Comparison of ENCODE assay signal across 20 mouse cellular contexts in the genomic region with DNA sequence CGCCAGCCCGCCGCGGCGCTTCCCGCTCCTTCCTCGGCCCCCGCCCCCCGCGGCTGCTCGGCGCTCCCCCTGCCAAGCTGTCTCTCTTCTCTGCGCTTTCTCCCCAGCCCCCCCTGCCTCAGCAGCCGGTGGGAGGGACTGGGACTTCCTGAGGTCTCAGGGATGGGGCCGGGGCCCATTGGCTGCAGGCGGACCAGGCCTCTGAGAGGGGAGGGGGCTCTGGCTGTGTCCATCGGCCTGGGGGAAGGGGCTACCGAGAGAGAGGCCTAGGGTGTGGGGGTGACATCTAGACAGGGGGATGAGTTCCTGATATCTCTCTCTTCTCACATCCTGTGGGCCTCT. TPM values are rescaled to one million over a fixed set of nuclear protein-coding genes. Genes with fewer than 3 reads are reported as not detected.
A peak's percentile ranks its signal among the peaks of the same experiment; 100 is the strongest.
DNase-seq lines count a peak whose midpoint lies in the region; ATAC-seq lines count a peak whose summit lies in the region.
"Not testable (repeated sequence)": the region's sequence is repeated elsewhere in the genome, so short reads cannot be mapped to it uniquely, and the experiment has no call there.
"Had no signal": no experiment of that assay in that cellular context is flagged by ENCODE, and none has a peak within 500 bp of the region (broad histone marks: within the 10 kb centered on the region; RNA-seq: fewer than 3 reads in every experiment).

No protein-coding gene starts in this region.

- H3K9me3 ChIP-seq in embryonic facial prominence, embryonic 11.5 days (replicated peaks; ENCODE audit: control insufficient read depth, low read length); forebrain, embryonic 14.5 days (replicated peaks; ENCODE audit: control insufficient read depth, low read length); hindbrain, embryonic 11.5 days (ENCODE audit: control insufficient read depth, low read length); hindbrain, embryonic 16.5 days (ENCODE audit: control insufficient read depth, low read length); kidney, embryonic 14.5 days (ENCODE audit: control insufficient read depth, low read length); lung, embryonic 16.5 days (ENCODE audit: control insufficient read depth, low read length); midbrain, embryonic 14.5 days (ENCODE audit: control insufficient read depth, low read length); neural tube, embryonic 13.5 days: not testable (repeated sequence)

- not testable (repeated sequence) for H3K9ac ChIP-seq in embryonic facial prominence, embryonic 11.5 days (replicated peaks; ENCODE audit: low read length); forebrain, embryonic 14.5 days (ENCODE audit: low read length); hindbrain, embryonic 11.5 days (ENCODE audit: low read depth, low read length); hindbrain, embryonic 16.5 days (ENCODE audit: low read depth, low read length); kidney, embryonic 14.5 days (ENCODE audit: low read depth, low read length); lung, embryonic 16.5 days (ENCODE audit: low read length); midbrain, embryonic 14.5 days (replicated peaks; ENCODE audit: low read length); neural tube, embryonic 13.5 days

- H3K4me3 ChIP-seq in embryonic facial prominence, embryonic 11.5 days (ENCODE audit: low read depth, low read length); forebrain, embryonic 14.5 days (ENCODE audit: low read depth, low read length); hindbrain, embryonic 11.5 days (ENCODE audit: low read depth, low read length); hindbrain, embryonic 16.5 days (ENCODE audit: low read length); kidney, embryonic 14.5 days (ENCODE audit: low read length); lung, embryonic 16.5 days (ENCODE audit: low read length); midbrain, embryonic 14.5 days (replicated peaks; ENCODE audit: low read depth, low read length); neural tube, embryonic 13.5 days: not testable (repeated sequence)

- not testable (repeated sequence) for H3K27ac ChIP-seq in embryonic facial prominence, embryonic 11.5 days (replicated peaks; ENCODE audit: low read depth, low read length); forebrain, embryonic 14.5 days (ENCODE audit: low read depth, low read length); hindbrain, embryonic 11.5 days (ENCODE audit: low read depth, low read length); hindbrain, embryonic 16.5 days (ENCODE audit: low read depth, low read length); kidney, embryonic 14.5 days (ENCODE audit: low read depth, low read length); lung, embryonic 16.5 days (ENCODE audit: low read length); midbrain, embryonic 14.5 days (replicated peaks; ENCODE audit: low read depth, low read length); neural tube, embryonic 13.5 days (replicated peaks)

- H3K4me1 ChIP-seq in embryonic facial prominence, embryonic 11.5 days (ENCODE audit: control insufficient read depth, insufficient read depth, low read length); forebrain, embryonic 14.5 days (ENCODE audit: control insufficient read depth, insufficient read depth, low read length); hindbrain, embryonic 11.5 days (replicated peaks; ENCODE audit: control insufficient read depth, insufficient read depth, low read length); hindbrain, embryonic 16.5 days (ENCODE audit: control insufficient read depth, insufficient read depth, low read depth, low read length); kidney, embryonic 14.5 days (ENCODE audit: control insufficient read depth, insufficient read depth, low read length); lung, embryonic 16.5 days (replicated peaks; ENCODE audit: control insufficient read depth, insufficient read depth, low read length); midbrain, embryonic 14.5 days (ENCODE audit: control insufficient read depth, insufficient read depth, low read length); neural tube, embryonic 13.5 days (replicated peaks): not testable (repeated sequence)

- not testable (repeated sequence) for H3K4me2 ChIP-seq in embryonic facial prominence, embryonic 11.5 days (ENCODE audit: low read depth, low read length); forebrain, embryonic 14.5 days (ENCODE audit: low read length); hindbrain, embryonic 11.5 days (replicated peaks; ENCODE audit: low read depth, low read length); hindbrain, embryonic 16.5 days (ENCODE audit: low read length); kidney, embryonic 14.5 days (replicated peaks; ENCODE audit: low read depth, low read length); lung, embryonic 16.5 days (ENCODE audit: low read depth, low read length); midbrain, embryonic 14.5 days (ENCODE audit: low read length); neural tube, embryonic 13.5 days

- not testable (repeated sequence) for H3K27me3 ChIP-seq in embryonic facial prominence, embryonic 11.5 days (ENCODE audit: control insufficient read depth, insufficient read depth, low read length); forebrain, embryonic 14.5 days (replicated peaks; ENCODE audit: control insufficient read depth, insufficient read depth, low read length); hindbrain, embryonic 11.5 days (ENCODE audit: control insufficient read depth, insufficient read depth, low read length); hindbrain, embryonic 16.5 days (replicated peaks; ENCODE audit: control insufficient read depth, insufficient read depth, low read length); kidney, embryonic 14.5 days (ENCODE audit: control insufficient read depth, insufficient read depth, low read length); lung, embryonic 16.5 days (ENCODE audit: control insufficient read depth, insufficient read depth, low read depth, low read length); midbrain, embryonic 14.5 days (ENCODE audit: control insufficient read depth, insufficient read depth, low read length); neural tube, embryonic 13.5 days

- H3K36me3 ChIP-seq in embryonic facial prominence, embryonic 11.5 days (replicated peaks; ENCODE audit: control insufficient read depth, insufficient read depth, low read depth, low read length); forebrain, embryonic 14.5 days (ENCODE audit: control insufficient read depth, insufficient read depth, low read length); hindbrain, embryonic 11.5 days (ENCODE audit: control insufficient read depth, insufficient read depth, low read length); hindbrain, embryonic 16.5 days (ENCODE audit: control insufficient read depth, insufficient read depth, low read length); kidney, embryonic 14.5 days (ENCODE audit: control insufficient read depth, insufficient read depth, low read length); lung, embryonic 16.5 days (ENCODE audit: control insufficient read depth, insufficient read depth, low read length); midbrain, embryonic 14.5 days (ENCODE audit: control insufficient read depth, insufficient read depth, low read length); neural tube, embryonic 13.5 days: not testable (repeated sequence)

- WGBS in embryonic facial prominence, embryonic 11.5 days = no CpG with 5 or more reads among the region's 18 CpGs
- WGBS in forebrain, embryonic 14.5 days = no CpG with 5 or more reads among the region's 18 CpGs
- no CpG with 5 or more reads among the region's 18 CpGs for WGBS in hindbrain, embryonic 11.5 days
- no CpG with 5 or more reads among the region's 18 CpGs for WGBS in hindbrain, embryonic 16.5 days
- WGBS in kidney, embryonic 14.5 days = no CpG with 5 or more reads among the region's 18 CpGs
- WGBS in lung, embryonic 16.5 days = no CpG with 5 or more reads among the region's 18 CpGs
- no CpG with 5 or more reads among the region's 18 CpGs for WGBS in midbrain, embryonic 14.5 days
- WGBS in neural tube, embryonic 13.5 days = no CpG with 5 or more reads among the region's 18 CpGs

- ATAC-seq in embryonic facial prominence, embryonic 11.5 days (replicated peaks; ENCODE audit: insufficient number of reproducible peaks, low FRiP score, low TSS enrichment, low read depth) = peak; percentile 59; the same call in 1 of the 2 replicates
- peak; percentile 82 for ATAC-seq in forebrain, embryonic 14.5 days
- ATAC-seq in hindbrain, embryonic 11.5 days (ENCODE audit: low FRiP score) = peak; percentile 75
- peak; percentile 79 for ATAC-seq in hindbrain, embryonic 16.5 days
- ATAC-seq in kidney, embryonic 14.5 days (ENCODE audit: low FRiP score, low TSS enrichment) = peak; percentile 91
- peak; percentile 71 for ATAC-seq in lung, embryonic 16.5 days (ENCODE audit: low read depth)
- peak; percentile 57; the same call in 1 of the 2 replicates for ATAC-seq in midbrain, embryonic 14.5 days (ENCODE audit: low FRiP score, low TSS enrichment)
- peak; percentile 81 for ATAC-seq in neural tube, embryonic 13.5 days (ENCODE audit: low read depth)

- not testable (repeated sequence) for DNase-seq in embryonic facial prominence, embryonic 11.5 days (ENCODE audit: low spot score); forebrain, embryonic 14.5 days (ENCODE audit: low spot score); hindbrain, embryonic 11.5 days (ENCODE audit: low spot score); midbrain, embryonic 14.5 days

RNA-seq across cellular contexts. Expression of gene Il11ra2, which starts 20.5 kb away (rescaled TPM):
- polyA plus RNA-seq in embryonic facial prominence, embryonic 11.5 days (2014; fragmentation: Nextera tagmentation; extraction: Ambion mirVana) = not detected in 2 replicates
- polyA plus RNA-seq in forebrain, embryonic 14.5 days (2014; fragmentation: Nextera tagmentation; extraction: Ambion mirVana) = not detected in 2 replicates
- polyA plus RNA-seq in hindbrain, embryonic 11.5 days (2014; fragmentation: Nextera tagmentation; extraction: Ambion mirVana) = not detected in 2 replicates
- not detected in 2 replicates for polyA plus RNA-seq in hindbrain, embryonic 16.5 days (2015; fragmentation: Nextera tagmentation; extraction: Ambion mirVana)
- not detected in 2 replicates for polyA plus RNA-seq in kidney, embryonic 14.5 days (2014; fragmentation: Nextera tagmentation; extraction: Ambion mirVana)
- polyA plus RNA-seq in lung, embryonic 16.5 days (2015; fragmentation: Nextera tagmentation; extraction: Ambion mirVana) = not detected in 2 replicates
- polyA plus RNA-seq in midbrain, embryonic 14.5 days (2014; fragmentation: Nextera tagmentation; extraction: Ambion mirVana) = not detected in 2 replicates
- polyA plus RNA-seq in neural tube, embryonic 13.5 days (2015; fragmentation: Nextera tagmentation; extraction: Ambion mirVana) = not detected in 2 replicates
- polyA plus RNA-seq: activated CD4-positive, CD25-positive, alpha-beta regulatory T cell, adult 4 months; C2C12; embryonic facial prominence, embryonic 15.5 days; heart, embryonic 15.5 days; large intestine, adult 2 months; liver, embryonic 12.5 days; liver, postnatal 0 days; midbrain, embryonic 10.5 days; stomach, embryonic 16.5 days had no signal

RNA-seq across cellular contexts. Expression of gene Ccl27b, which starts 27.1 kb away (rescaled TPM):
- polyA plus RNA-seq in embryonic facial prominence, embryonic 11.5 days (2014; fragmentation: Nextera tagmentation; extraction: Ambion mirVana) = not detected in 2 replicates
- not detected in 2 replicates for polyA plus RNA-seq in forebrain, embryonic 14.5 days (2014; fragmentation: Nextera tagmentation; extraction: Ambion mirVana)
- polyA plus RNA-seq in hindbrain, embryonic 11.5 days (2014; fragmentation: Nextera tagmentation; extraction: Ambion mirVana) = not detected in 2 replicates
- not detected in 2 replicates for polyA plus RNA-seq in hindbrain, embryonic 16.5 days (2015; fragmentation: Nextera tagmentation; extraction: Ambion mirVana)
- not detected in 2 replicates for polyA plus RNA-seq in kidney, embryonic 14.5 days (2014; fragmentation: Nextera tagmentation; extraction: Ambion mirVana)
- not detected in 2 replicates for polyA plus RNA-seq in lung, embryonic 16.5 days (2015; fragmentation: Nextera tagmentation; extraction: Ambion mirVana)
- polyA plus RNA-seq in midbrain, embryonic 14.5 days (2014; fragmentation: Nextera tagmentation; extraction: Ambion mirVana) = not detected in 2 replicates
- not detected in 2 replicates for polyA plus RNA-seq in neural tube, embryonic 13.5 days (2015; fragmentation: Nextera tagmentation; extraction: Ambion mirVana)
- polyA plus RNA-seq: activated CD4-positive, CD25-positive, alpha-beta regulatory T cell, adult 4 months; adrenal gland, adult 2 months; brain, embryonic 14.5 days; C2C12; embryonic facial prominence, embryonic 15.5 days; heart, embryonic 15.5 days; large intestine, adult 2 months; liver, embryonic 12.5 days; liver, postnatal 0 days; midbrain, embryonic 10.5 days; stomach, embryonic 16.5 days; urinary bladder, adult 2 months had no signal

RNA-seq across cellular contexts. Expression of gene Gm2564, which starts 52.6 kb away (rescaled TPM):
- not detected in 2 replicates for polyA plus RNA-seq in embryonic facial prominence, embryonic 11.5 days (2014; fragmentation: Nextera tagmentation; extraction: Ambion mirVana)
- polyA plus RNA-seq in forebrain, embryonic 14.5 days (2014; fragmentation: Nextera tagmentation; extraction: Ambion mirVana) = not detected in 2 replicates
- not detected in 2 replicates for polyA plus RNA-seq in hindbrain, embryonic 11.5 days (2014; fragmentation: Nextera tagmentation; extraction: Ambion mirVana)
- polyA plus RNA-seq in hindbrain, embryonic 16.5 days (2015; fragmentation: Nextera tagmentation; extraction: Ambion mirVana) = 0.39 TPM in 1 of 2 replicates, not detected in the other
- polyA plus RNA-seq in kidney, embryonic 14.5 days (2014; fragmentation: Nextera tagmentation; extraction: Ambion mirVana) = not detected in 2 replicates
- polyA plus RNA-seq in lung, embryonic 16.5 days (2015; fragmentation: Nextera tagmentation; extraction: Ambion mirVana) = 0.77 TPM in 1 of 2 replicates, not detected in the other
- polyA plus RNA-seq in midbrain, embryonic 14.5 days (2014; fragmentation: Nextera tagmentation; extraction: Ambion mirVana) = not detected in 2 replicates
- not detected in 2 replicates for polyA plus RNA-seq in neural tube, embryonic 13.5 days (2015; fragmentation: Nextera tagmentation; extraction: Ambion mirVana)
- polyA plus RNA-seq: activated CD4-positive, CD25-positive, alpha-beta regulatory T cell, adult 4 months; brain, embryonic 14.5 days; C2C12; embryonic facial prominence, embryonic 15.5 days; heart, embryonic 15.5 days; liver, embryonic 12.5 days; liver, postnatal 0 days; midbrain, embryonic 10.5 days had no signal

RNA-seq across cellular contexts. Expression of gene 4930578G10Rik, which starts 53.2 kb away (rescaled TPM):
- not detected in 2 replicates for polyA plus RNA-seq in embryonic facial prominence, embryonic 11.5 days (2014; fragmentation: Nextera tagmentation; extraction: Ambion mirVana)
- polyA plus RNA-seq in forebrain, embryonic 14.5 days (2014; fragmentation: Nextera tagmentation; extraction: Ambion mirVana) = 0.51 and 0.52 TPM in 2 replicates
- 1.1 and 1.7 TPM in 2 replicates for polyA plus RNA-seq in hindbrain, embryonic 11.5 days (2014; fragmentation: Nextera tagmentation; extraction: Ambion mirVana)
- 0.38 TPM in 1 of 2 replicates, not detected in the other for polyA plus RNA-seq in hindbrain, embryonic 16.5 days (2015; fragmentation: Nextera tagmentation; extraction: Ambion mirVana)
- polyA plus RNA-seq in kidney, embryonic 14.5 days (2014; fragmentation: Nextera tagmentation; extraction: Ambion mirVana) = not detected in 2 replicates
- polyA plus RNA-seq in lung, embryonic 16.5 days (2015; fragmentation: Nextera tagmentation; extraction: Ambion mirVana) = not detected in 2 replicates
- 0.51 TPM in 2 replicates for polyA plus RNA-seq in midbrain, embryonic 14.5 days (2014; fragmentation: Nextera tagmentation; extraction: Ambion mirVana)
- polyA plus RNA-seq in neural tube, embryonic 13.5 days (2015; fragmentation: Nextera tagmentation; extraction: Ambion mirVana) = 1.4 TPM in 1 of 2 replicates, not detected in the other
- polyA plus RNA-seq: activated CD4-positive, CD25-positive, alpha-beta regulatory T cell, adult 4 months; C2C12; embryonic facial prominence, embryonic 15.5 days; heart, embryonic 15.5 days; large intestine, adult 2 months; liver, embryonic 12.5 days; liver, postnatal 0 days; urinary bladder, adult 2 months had no signal
